Mouse (Mus musculus): ENCODE data around the gene Dner.
A peak's percentile ranks its signal among the peaks of the same experiment; 100 is the strongest.

Dner gene

DNA sequence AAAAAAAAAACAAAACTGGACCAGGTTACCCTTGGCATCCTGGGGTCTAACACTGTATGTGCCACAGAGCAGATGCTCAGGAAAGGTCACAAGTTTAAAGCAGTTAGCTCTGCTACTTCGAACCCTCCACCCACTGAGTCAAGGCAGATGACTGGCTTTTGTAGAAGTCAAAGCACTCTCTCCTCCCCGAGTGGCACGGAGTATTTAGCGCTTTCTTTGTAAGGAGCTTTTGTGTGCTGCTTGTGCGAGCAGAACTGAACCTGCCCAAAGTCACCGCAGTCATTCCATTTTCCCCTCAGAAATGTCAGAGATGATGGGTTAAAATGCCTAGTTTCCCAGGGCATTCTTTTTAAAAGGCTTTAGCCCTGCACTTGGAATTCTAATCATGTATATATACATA, 59.1 kb downstream of the Dner start:
- DNase-seq (ENCODE audit: low read depth, low spot score) = peak; percentile 48

DNA sequence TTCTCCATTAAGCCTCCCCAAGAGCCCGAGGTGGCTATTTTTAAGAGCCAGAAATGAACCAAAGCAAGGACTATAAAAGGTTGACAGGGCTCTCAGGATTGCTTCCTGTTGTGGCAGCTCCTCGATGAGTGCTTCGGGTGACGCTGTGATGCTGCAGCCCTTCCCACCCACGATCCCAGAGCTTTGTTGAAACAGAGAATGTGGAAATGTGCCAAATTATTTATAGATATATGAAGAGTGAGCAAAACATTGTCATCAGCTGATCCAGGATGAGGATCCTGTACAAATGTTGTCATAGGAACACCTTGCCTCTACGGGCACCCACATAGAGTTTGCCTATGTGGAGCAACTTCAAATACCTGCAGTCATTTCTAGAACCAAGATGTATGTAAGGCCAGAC, 67.8 kb downstream of the Dner start:
- DNase-seq (ENCODE audit: low read depth, low spot score) = no peak

DNA sequence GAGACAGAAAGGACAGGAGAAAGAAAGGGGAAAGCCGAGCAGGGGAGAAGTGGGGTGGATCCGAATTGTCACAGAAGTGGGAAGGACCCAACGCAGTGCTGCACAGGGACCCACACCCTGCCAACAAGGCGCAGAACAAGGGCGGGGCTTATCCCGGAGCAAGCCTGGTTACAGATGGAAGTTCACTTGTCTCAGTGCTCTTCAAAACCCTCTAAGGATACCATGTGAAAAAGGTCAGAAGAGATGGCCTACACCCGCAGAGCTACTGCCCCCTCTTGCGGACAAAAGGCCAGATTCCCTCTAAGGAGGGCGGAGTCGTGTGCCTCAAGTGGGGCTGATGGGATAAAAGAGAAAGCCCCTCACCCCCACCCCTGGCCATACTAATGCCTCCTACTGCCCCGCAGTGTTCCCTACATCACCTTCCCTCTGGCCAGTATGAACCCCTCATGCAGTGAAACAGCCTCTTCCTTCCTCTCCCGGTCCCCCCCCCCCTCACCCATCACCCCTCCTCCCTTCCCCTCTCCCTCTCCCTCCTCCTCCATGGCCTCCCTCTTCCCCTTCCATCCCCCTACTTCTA, 73.0 kb downstream of the Dner start:
- DNase-seq (ENCODE audit: low read depth, low spot score) = peak; percentile 52

DNA sequence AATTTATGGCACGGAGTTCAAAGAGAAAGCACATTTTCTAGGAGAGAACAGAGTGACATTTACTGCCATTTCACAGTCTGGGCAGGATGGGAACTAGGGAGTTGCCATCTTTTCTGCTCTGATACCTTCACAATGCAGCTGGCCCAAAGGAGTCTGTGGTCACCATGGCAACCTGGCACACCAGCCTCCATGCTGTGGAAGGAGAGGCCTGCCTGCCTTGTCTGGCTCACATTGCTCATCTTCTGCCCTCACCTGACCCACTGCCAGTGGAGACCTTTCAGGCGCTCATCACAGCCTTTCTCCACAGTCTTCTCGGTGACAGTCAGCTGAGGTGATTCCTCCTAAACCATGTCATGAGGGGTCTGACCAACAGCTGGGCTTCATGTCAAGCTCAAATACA, 74.7 kb downstream of the Dner start:
- DNase-seq (ENCODE audit: low read depth, low spot score) = no peak

DNA sequence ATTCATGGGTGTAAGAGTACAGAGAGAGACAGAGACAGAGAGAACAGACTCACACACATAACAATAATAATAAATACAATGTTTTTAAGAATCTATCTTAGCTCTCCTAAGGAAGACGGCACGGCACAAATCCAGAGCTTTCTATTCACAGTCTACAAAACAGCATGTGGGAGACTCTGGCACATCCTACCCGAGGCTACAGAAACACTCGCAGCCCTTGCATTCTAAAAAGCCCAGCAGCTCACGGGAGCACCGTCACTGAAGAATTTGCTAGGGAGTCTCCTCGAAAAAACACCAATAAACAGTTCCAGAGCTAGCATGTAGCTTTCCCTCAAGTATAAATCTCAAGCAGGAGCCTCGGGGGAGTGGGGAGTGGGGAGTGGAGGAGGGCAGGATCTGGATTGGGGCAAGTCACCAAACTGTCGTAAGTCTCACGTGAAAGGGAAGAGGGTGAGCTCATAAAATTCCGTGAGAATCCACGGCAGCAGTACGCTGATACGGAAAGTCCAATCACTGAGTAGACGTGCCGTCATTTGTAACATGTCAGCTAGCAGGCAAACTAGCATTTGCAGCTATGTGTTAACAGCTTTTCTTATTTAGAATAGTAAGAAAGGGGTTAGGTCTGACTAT, 76.8 kb downstream of the Dner start:
- DNase-seq (ENCODE audit: low read depth, low spot score) = no peak

DNA sequence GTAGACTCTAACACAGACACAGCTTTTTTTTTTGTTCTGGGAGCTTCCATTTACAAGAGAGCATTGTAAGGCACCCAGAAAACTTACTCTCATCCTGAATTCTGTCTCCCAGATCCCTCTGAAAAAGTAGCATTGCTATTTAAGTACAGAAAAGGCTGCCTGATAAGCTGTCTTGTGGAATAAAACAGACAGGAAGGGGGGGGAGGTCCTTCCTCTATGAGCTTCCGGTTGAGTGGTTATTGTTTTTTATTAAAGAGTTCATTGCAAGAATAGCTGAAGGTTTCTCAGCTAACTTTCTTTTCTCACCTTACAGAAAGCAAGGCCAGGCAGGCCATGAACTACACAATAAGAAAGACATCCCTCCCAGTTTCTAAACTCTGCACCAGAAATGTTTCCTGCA, 77.9 kb downstream of the Dner start:
- no peak for DNase-seq (ENCODE audit: low read depth, low spot score)

DNA sequence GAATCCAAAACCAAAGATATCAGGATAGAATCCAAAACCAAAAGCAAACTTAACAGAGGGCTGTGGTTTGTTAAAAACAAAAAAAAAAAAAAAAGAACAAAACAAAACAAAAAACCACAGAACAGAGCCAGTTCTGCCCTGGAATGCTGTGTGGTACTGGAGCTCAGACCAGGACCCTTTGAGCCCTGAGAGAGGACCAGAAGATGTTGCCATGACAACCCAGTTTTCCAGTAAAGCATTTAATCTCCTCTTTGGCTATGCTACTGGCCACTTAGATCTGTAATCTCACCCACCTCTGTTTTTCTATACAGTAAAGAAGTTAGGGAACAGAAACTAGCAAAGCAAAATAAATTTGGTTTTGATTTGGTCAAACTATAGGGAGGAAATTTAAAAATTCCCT, 79.9 kb downstream of the Dner start:
- DNase-seq (ENCODE audit: low read depth, low spot score) = no peak

DNA sequence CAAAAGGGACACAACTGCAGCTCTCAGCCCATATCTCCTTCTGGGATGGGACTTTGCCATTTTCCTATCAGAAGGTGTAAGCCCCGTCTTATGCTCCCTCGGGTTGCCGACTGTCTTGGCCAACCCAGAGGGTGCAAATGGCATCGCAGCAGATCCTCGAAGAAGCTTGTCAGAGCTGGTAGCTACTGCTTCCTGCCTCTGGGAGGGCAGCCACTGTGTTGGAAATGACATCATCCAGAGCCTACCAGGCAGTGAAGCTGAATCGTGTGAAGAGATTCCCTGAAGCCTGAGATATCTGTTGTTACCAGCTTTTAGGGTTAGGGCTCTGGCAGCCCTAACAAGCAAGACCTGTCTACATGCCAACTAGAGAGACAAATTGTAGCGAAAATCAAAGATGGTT, 81.4 kb downstream of the Dner start:
- DNase-seq (ENCODE audit: low read depth, low spot score) = no peak

DNA sequence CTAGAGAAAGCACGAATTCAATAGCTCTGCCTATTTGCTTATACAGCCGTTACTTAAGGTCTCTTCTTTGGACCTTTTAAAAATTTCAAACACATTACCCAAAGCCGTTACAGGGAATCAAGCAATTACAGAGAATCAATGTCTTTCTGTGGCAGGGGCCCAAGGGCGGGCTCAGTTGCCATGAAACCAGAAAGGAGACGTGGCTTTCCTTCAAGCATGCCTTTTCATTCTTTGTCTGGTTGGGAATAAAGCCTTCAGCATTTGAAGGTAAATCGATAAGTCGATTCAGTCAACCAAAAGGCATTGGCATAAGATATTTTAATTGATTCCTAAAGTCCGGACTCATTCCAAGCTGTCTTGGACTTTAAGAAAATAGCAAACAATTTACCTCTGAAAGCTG, 82.9 kb downstream of the Dner start:
- DNase-seq (ENCODE audit: low read depth, low spot score) = no peak

DNA sequence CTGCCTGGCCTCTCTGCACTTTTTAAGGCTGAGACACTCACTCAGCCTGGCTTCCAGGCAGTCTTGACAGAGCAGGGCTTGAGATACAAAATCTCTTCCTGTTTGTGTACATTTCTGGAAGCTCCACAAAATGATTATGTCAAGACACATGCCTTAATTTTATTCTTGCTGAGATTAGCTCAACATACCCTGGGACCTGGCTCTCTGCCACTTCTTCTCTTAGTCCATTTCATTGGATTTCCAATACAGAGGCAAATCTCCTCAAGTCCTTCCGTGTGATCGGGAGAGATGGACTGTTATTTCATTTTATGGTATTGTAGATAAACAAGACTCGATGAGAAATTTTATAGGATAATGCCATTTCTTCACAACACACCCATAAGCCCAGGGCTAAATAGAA, 84.7 kb downstream of the Dner start:
- DNase-seq (ENCODE audit: low read depth, low spot score) = no peak

DNA sequence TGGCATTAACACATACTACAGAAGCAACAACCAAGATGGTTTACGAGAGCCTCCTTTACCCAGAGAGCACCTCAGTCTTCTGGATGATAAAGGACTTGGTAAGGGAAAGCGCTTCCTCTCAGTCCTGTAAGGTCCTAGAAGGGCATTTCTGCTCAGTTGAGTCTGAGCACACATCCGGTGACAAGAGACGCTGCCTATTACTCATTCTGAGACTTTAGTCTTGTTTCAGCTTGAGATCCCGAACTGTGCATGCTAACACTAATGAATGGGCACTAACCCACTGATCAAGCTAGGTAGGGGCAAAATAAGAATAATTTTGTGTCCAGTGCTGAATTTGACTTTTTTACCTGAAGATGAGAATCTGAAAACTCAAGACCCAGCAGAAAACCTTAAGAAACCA, 97.0 kb downstream of the Dner start:
- DNase-seq (ENCODE audit: low read depth, low spot score) = no peak

DNA sequence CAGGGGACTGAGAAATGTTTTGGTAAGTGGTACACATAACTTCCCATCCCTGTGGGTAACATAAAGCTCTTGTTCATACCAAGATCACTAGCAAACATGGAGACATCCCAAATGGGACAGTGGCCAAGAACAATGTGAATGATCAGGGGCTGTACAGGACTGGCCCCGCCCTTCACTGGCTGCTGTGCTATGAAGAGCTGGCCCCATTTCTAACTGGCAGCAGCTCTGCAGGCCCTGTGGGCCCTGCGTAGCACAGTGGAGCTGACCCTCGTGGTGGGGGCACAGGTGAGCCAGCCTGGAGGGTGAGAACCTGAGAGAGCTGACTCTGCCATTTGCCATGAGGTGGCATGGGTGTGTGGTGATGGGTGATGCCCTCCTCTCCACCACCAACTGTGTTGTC, 100.0 kb downstream of the Dner start:
- no peak for DNase-seq (ENCODE audit: low read depth, low spot score)

DNA sequence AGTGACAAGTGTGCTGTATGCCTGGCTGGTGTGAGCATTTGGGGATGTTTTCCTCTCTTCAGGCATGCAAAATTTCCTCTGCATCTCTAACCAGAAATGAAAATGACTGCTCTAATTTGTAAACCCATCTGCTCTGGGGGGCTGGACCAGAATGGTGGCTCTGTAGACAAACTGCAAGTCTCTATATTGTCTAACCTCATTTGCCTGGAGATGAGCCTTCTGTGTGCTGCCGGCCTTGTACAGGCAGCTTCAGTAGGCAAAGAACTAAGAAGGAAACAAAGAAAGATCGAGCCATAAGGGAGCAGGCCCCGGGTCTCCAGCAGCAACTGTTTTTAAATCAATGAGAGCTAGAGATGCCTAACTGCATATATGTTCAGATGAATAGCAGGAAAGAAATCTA, 103.6 kb downstream of the Dner start:
- DNase-seq (ENCODE audit: low read depth, low spot score) = no peak

DNA sequence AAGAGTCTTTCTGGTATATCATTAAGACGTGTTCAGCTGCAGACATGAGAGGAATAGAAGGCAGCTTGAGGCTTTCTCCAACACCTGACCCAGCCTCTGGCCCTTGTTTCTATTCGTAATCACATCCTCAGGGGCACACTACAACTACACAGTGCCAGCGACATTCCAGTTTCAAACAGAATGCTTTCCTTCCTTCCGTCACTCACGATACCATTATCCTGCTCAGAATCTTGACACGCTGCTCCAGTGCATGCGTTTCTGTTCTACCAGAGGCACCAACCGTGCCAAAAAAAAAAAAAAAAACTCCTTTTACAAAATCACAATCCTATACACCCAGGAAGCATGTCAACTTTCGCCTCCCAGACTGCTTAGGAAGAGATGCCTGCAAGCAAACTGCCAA, 105.5 kb downstream of the Dner start:
- DNase-seq (ENCODE audit: low read depth, low spot score) = no peak

DNA sequence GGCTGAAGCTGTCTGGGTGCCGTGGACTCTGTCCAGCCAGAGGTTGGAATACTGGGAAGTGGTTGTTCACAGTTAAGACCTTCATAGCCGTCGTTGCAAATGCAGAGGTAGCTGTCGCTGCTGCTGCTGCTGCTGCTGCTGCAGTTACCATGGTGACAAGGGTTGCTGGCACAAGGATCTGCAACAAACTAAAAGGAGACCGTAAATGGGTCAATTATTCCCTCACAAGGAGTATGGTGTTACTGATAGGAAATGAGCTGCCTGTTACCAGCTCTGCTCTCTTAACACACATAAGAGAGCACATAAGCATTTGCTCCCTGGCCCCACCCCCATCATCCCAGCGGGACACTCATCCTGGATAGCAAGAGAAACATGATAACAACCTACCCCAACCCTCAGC, 110.6 kb downstream of the Dner start:
- DNase-seq (ENCODE audit: low read depth, low spot score) = no peak

DNA sequence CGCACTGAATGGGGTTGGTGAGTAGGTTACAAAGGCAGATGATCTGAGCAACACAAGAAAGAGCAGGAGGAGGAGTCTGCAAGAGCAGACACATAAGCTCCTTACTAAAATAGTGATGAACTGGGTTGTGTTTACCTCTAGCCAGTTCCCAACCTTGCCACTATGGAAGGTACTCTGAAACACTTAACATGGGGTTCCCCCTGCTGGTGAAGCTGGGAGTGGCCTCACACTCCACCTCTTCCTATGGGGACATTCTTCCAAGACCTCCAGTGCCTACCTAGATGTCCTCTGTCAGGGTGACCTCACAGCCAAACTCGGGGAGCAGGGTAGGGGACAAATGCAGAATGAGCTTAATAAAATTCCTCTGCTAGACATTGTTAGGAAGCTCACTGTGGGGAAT, 114.2 kb downstream of the Dner start:
- peak; percentile 72 for DNase-seq (ENCODE audit: low read depth, low spot score)

DNA sequence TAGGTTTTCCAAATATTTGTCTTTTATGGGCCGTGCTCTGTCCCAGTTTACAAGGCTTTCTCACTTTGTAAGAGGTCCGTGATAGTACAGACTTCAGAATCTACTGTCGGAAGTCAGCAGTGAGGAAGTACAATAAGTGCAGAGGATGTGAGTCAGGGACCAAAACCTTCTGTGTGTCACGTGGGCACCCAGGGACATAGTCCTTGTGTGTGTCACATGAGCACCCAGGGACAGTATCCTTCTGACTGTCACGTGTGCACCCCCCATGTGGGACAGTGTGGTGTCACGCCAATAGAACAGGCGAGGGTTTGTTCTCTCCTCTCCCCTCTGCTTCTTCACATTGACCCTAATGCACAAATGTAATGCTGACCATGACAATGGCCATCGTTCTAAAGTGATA, 134.2 kb downstream of the Dner start:
- no peak for DNase-seq (ENCODE audit: low read depth, low spot score)

DNA sequence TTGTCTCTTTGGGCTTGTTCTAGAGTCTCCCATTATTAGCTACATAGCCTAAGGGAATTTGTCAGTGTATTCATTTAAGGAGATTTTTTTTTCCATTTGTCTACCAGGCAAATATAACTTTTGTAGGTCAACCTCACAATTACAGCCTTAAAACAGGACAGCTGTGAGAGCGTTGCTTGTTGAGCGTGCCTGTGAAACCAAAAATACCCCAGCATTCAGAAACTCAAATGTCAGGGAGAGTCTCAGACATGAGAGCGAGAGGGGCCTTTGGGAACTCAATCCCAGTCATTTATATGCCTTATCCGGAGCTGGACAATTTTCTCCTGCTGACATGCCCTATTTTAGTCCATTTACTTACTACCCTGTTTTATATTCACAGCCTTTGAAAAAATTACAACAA, 134.6 kb downstream of the Dner start:
- DNase-seq (ENCODE audit: low read depth, low spot score) = no peak

DNA sequence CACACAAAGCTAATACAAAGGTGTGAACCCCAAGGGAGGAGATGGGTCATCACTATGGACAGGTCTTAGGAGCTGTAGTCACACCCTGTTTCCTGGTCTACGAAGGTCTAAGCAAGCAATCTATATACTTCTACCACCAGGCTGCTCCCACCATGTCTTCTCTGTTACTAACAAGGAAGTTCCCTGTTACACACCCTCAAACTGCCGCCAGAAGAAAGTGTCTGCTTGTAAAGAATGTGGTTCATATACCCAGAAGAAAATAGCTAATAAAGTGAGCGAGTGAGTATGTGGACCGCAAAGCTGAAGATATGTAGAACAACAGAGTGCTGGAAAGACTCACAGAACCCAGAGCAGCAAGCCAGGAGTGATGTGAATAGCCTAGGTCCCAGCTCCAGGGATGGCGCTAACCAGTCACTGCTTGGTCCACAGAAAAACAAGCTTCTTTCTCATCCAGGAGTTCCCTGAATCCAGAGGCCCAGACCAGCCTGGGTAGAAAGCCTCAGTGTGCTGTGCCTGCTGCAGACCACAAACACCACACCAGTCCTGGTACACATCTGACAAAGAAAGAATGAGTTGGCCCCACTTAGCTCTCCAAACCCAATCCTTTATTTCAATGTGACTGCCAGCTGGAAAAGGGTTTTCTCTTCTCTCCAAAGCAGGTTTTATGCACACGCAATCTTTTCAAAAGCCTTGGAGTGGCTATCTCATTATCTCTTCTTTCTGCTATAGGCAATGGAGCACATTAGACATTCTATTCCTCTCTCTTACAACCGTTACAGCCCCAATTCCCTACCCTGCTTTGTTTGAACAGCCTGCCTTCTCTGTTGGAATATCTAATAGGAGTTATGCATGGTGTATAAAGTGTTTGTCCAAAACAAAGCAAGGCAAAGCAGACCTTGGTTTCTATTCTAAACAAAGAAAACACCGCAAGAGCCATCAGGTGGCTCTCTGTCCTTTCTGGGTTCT, 139.2 kb downstream of the Dner start:
- DNase-seq (ENCODE audit: low read depth, low spot score) = no peak

DNA sequence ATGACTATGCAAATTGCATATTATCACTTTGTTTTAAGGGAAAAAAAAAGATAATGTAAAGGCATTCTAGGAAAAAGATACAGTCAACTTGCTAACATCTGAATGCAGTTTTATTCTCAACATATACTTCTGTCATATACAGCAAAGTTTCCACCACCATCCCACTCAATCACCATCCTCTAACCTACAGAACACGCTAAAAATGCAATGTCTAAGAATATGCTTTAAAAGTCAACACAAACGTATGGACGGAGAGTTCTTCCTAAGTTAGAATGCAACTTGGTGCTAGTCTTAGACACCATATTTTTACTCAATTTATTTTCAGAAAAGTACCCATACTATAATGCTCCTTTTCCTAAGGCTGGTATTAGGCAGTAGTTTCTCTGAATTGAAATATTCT, 144.0 kb downstream of the Dner start:
- DNase-seq (ENCODE audit: low read depth, low spot score) = no peak

DNA sequence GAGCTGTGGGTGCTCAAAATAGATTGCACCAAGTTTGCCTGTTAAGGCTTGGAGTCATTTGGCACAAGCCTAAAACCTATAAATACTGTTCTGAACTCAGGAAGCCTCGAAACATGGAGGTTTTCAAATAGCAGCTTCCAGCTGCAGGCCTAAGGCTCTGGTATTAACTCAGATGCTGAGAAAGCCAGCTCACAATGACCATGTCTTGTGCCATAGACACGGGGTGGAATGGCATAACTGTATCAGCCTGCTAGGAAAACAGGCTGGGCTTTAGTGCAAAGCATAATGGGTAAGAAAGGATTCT, 146.0 kb downstream of the Dner start:
- no peak for DNase-seq (ENCODE audit: low read depth, low spot score)

DNA sequence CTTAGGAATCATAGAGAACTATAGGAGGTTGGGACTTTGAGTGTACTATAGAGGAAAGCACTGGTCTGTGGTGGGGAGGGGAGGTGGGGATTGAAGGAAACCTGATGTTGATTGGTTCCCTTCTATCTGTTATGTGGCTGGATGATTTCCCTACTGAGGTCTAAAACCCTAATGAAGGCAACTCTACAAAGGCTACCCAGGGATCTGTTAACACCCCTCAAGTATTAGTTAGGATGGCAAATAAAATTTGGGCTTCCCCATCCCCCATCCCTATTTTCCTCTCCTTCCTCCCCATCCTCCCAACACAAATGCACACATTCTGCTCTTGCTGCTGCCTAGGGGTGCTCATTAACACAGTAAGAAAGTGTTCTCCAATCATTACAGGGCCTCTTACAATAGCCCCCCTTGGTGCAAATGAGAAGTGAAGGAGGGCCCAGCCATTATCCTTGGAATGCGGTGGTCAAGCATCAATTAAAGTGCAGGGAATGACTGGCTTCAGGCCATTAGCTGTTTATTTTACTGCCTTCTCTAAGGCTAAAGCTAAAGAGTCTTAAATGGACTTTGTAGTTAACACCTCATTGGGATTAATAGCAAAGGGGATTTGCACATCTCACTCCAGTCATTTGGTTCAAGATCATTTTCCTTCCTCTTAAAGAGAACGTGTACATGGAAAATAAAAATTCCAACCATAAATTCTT, 146.5 kb downstream of the Dner start:
- peak; percentile 28 for DNase-seq (ENCODE audit: low read depth, low spot score)

DNA sequence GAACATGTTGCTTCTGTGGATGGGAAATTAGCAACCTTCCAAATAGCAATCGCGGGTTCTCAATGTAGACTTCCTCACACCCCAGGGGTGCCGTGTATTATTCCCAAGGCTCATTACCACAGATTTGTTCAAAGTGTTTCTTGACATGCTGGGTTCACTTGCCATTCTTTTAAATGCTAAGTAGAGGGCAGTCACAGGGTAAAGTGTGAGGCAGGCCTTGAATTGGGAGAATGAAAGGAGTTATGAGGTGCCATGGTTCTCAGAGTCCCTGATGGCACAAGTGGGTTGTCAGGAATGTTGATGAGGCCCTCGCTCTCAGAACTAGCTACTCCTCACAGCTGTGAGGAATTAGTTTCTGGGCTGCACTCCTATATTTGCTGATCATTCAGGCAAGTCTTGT, 160.0 kb downstream of the Dner start:
- DNase-seq (ENCODE audit: low read depth, low spot score) = no peak
